Mouse (Mus musculus): ENCODE data around the gene Atp8a2.

GRCm38 (mm10) chr14:59597398-59598259, 599.4 kb downstream of the Atp8a2 start, which contains the start of gene Cdadc1:
- peak; percentile 53; the same call in 1 of the 2 replicates for TF ChIP-seq POLR2A (IDR thresholded peaks at IDR 0.05; ENCODE audit: borderline replicate concordance, extremely low read depth, insufficient read depth, insufficient read length, poor library complexity, severe bottlenecking)
- TF ChIP-seq CTCF (IDR thresholded peaks at IDR 0.05; ENCODE audit: borderline replicate concordance, extremely low read depth, insufficient read depth, insufficient read length) = no peak
